Mouse (Mus musculus) adipose tissue, adult 10 weeks (tissue): ENCODE results near the gene Vmn1r20. TPM values are rescaled to one million over a fixed set of nuclear protein-coding genes. Genes with fewer than 3 reads are reported as not detected.

Source experiments
- polyA plus RNA-seq: library from polyadenylated mRNA; stranded (reverse); fragments of 350-450 nt; fragmentation: Illumina TruSeq; extraction: RNeasy Lipid Tissue Mini Kit (QIAGEN cat#74804); gene quantifications from one replicate; pipeline ENCODE4 v1.2.3, GENCODE M21; 2014; ENCODE audit warnings: low read depth, low replicate concordance

The Vmn1r20 gene
- not detected for polyA plus RNA-seq

DNA sequence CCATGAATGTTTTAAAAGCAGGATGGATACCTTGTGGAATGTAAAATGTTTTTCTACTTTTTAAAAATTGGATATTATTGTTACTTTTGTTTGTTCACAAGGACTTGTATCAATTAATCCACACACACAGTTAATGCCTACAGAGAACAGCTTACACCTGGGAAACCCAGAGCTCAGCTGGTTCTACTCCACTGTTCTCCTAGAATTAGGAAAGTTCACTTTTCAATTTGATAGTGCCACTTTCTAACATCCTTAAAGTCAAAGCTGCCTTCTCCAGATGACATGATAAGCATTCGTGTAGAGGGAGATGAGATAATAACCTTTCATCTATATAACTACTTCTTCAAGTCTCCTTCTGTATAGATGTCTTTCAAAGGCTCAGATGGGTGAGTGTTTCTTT lies at the start of gene Vmn1r20:
Vmn1r20 (plus strand) TSS at position 301 of the 400 bp plus-strand sequence.

GRCm38 (mm10) chr6:57395683-57396082 lies 33.0 kb upstream of the Vmn1r20 start, which contains the start of gene Vmn1r18:
TSS of gene Vmn1r18 (minus strand) at chr6:57395783.

DNA sequence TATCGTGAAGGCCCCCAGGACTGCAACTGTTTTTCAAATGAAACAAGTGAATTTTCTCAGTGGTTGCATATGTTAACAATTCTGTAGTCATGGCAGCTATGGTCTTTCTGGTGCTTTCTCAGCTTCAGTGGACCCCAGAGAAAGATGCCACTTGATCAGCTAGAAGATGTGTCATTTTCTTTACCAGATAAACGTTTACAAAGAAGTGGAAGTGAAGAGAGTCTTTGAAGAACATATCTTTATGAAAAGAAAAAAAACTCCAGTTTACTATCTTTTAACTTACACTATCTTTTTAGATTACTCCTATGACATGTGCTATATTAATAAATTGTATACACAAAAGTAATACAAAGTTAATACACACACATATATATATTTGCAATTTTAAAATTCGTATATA lies 25.2 kb upstream of the Vmn1r20 start, which contains the start of gene Vmn1r19:
Vmn1r19 (plus strand) TSS at position 301 of the 400 bp plus-strand sequence.

Other genes with a start within 250 kb of the Vmn1r20 start
- gene Vmn1r13, start 225.6 kb upstream of the Vmn1r20 start, polyA plus RNA-seq = not detected
- gene Vmn1r14, start 197.2 kb upstream of the Vmn1r20 start, polyA plus RNA-seq = not detected
- not detected for gene Vmn1r15, start 171.0 kb upstream of the Vmn1r20 start, polyA plus RNA-seq
- not detected for gene Vmn1r16, start 99.4 kb upstream of the Vmn1r20 start, polyA plus RNA-seq
- gene Vmn1r17, start 65.2 kb upstream of the Vmn1r20 start, polyA plus RNA-seq = not detected
- not detected for gene Vmn1r18, start 33.1 kb upstream of the Vmn1r20 start, polyA plus RNA-seq
- not detected for gene Vmn1r19, start 25.1 kb upstream of the Vmn1r20 start, polyA plus RNA-seq
- gene Ppm1k, start 106.5 kb downstream of the Vmn1r20 start, polyA plus RNA-seq = 5.9 TPM
- 5.3 TPM for gene Herc6, start 152.1 kb downstream of the Vmn1r20 start, polyA plus RNA-seq